Mouse (Mus musculus) MEL (cell line): ENCODE results near the gene Telo2. TPM values are rescaled to one million over a fixed set of nuclear protein-coding genes. Genes with fewer than 3 reads are reported as not detected.

Experiments
- DNase-seq: peaks from one replicate; pipeline ENCODE4 v3.0.0; 2011; ENCODE audit warnings: low read depth, low spot score
- H3K27ac ChIP-seq: 2 replicates; pipeline ENCODE4 v1.5.1; 2012; ENCODE audit warnings: low read depth, mild to moderate bottlenecking, control low read depth, low read length, moderate library complexity; ENCODE audit not compliant: control insufficient read depth
- H3K27me3 ChIP-seq, 2 experiments: fragments of 150-350 bp in 1 of 2; sonication (generic) in 1 of 2; 2 replicates each; pipeline ENCODE4 v1.6.1; 2012; ENCODE audit warnings: low read length in 2 of 2, mild to moderate bottlenecking in 2 of 2, improper control_type of control experiment in 1 of 2, moderate library complexity in 1 of 2; ENCODE audit not compliant: insufficient read depth in 2 of 2, control insufficient read depth in 1 of 2
- H3K36me3 ChIP-seq, 2 experiments: 2 replicates each; pipeline ENCODE4 v1.6.1; 2012 to 2014; ENCODE audit warnings: low read length in 2 of 2, improper control_type of control experiment in 1 of 2, inconsistent platforms in 1 of 2, mild to moderate bottlenecking in 1 of 2; ENCODE audit not compliant: insufficient read depth in 2 of 2, control insufficient read depth in 1 of 2
- H3K4me1 ChIP-seq, 2 experiments: fragments of 150-350 bp in 1 of 2; sonication (generic) in 1 of 2; 2 replicates each; pipeline ENCODE4 v1.6.1; 2012; ENCODE audit warnings: low read length in 2 of 2, improper control_type of control experiment in 1 of 2, mild to moderate bottlenecking in 1 of 2; ENCODE audit not compliant: insufficient read depth in 2 of 2, control insufficient read depth in 1 of 2
- H3K4me3 ChIP-seq, 2 experiments: fragments of 150-350 bp in 1 of 2; sonication (generic) in 1 of 2; 2 replicates each; pipeline ENCODE4 v1.5.1; 2012; ENCODE audit warnings: low read depth in 2 of 2, low read length in 2 of 2, mild to moderate bottlenecking in 2 of 2, moderate library complexity in 2 of 2, control low read depth in 1 of 2, improper control_type of control experiment in 1 of 2; ENCODE audit not compliant: control insufficient read depth in 1 of 2, insufficient read depth in 1 of 2
- H3K79me2 ChIP-seq: 2 replicates; pipeline ENCODE4 v1.6.1; 2012; ENCODE audit warnings: mild to moderate bottlenecking, low read length, moderate library complexity; ENCODE audit not compliant: control insufficient read depth, poor library complexity, insufficient read depth
- H3K9ac ChIP-seq: 2 replicates; pipeline ENCODE4 v1.6.1; 2012; ENCODE audit warnings: low read depth, mild to moderate bottlenecking, control low read depth, low read length, moderate library complexity; ENCODE audit not compliant: control insufficient read depth, poor library complexity, severe bottlenecking
- H3K9me3 ChIP-seq: fragments of 150-350 bp; sonication (generic); replicated peaks from 2 replicates; pipeline ENCODE4 v1.6.1; 2012; ENCODE audit warnings: mild to moderate bottlenecking, low read length, improper control_type of control experiment, moderate library complexity; ENCODE audit not compliant: insufficient read depth
- BHLHE40 ChIP-seq: IDR thresholded peaks from 2 replicates; pipeline ENCODE4 v1.6.1; 2012; ENCODE audit warnings: low read depth, mild to moderate bottlenecking, inconsistent platforms, low read length, improper control_type of control experiment, borderline replicate concordance
- CHD1 ChIP-seq: IDR thresholded peaks from 2 replicates; pipeline ENCODE4 v1.6.1; 2012; ENCODE audit warnings: low read depth, mild to moderate bottlenecking, inconsistent platforms, low read length, improper control_type of control experiment
- CHD2 ChIP-seq: IDR thresholded peaks from 2 replicates; pipeline ENCODE4 v1.6.1; 2011; ENCODE audit warnings: low read length, improper control_type of control experiment
- CTCF ChIP-seq, 3 experiments: IDR thresholded peaks in 2 of 3; conservative IDR thresholded peaks in 1 of 3; 2 replicates each; pipeline ENCODE4 v1.5.1; 2011 to 2012; ENCODE audit warnings: low read length in 3 of 3, low read depth in 2 of 3, mild to moderate bottlenecking in 2 of 3, improper control_type of control experiment in 1 of 3, inconsistent platforms in 1 of 3, mixed read lengths in 1 of 3, moderate library complexity in 1 of 3; ENCODE audit not compliant: control insufficient read depth in 1 of 3, insufficient read depth in 1 of 3, poor library complexity in 1 of 3, severe bottlenecking in 1 of 3
- E2F4 ChIP-seq: IDR thresholded peaks from 2 replicates; pipeline ENCODE4 v1.6.1; 2011; ENCODE audit warnings: low read depth, low read length, improper control_type of control experiment, borderline replicate concordance
- ELF1 ChIP-seq: IDR thresholded peaks from 2 replicates; pipeline ENCODE4 v1.6.1; 2014; ENCODE audit warnings: low read depth, mild to moderate bottlenecking, inconsistent platforms, low read length, improper control_type of control experiment, moderate library complexity
- EP300 ChIP-seq, 2 experiments: IDR thresholded peaks; 2 replicates each; pipeline ENCODE4 v1.6.1; 2011; ENCODE audit warnings: improper control_type of control experiment in 2 of 2, low read length in 2 of 2, low read depth in 1 of 2, mild to moderate bottlenecking in 1 of 2
- ETS1 ChIP-seq: IDR thresholded peaks from 2 replicates; pipeline ENCODE4 v1.6.1; 2012; ENCODE audit warnings: low read depth, mild to moderate bottlenecking, inconsistent platforms, low read length, improper control_type of control experiment, moderate library complexity
- GATA1 ChIP-seq: IDR thresholded peaks from 2 replicates; pipeline ENCODE4 v1.6.1; 2011; ENCODE audit warnings: low read depth, low read length, improper control_type of control experiment
- HCFC1 ChIP-seq: IDR thresholded peaks from 2 replicates; pipeline ENCODE4 v1.6.1; 2012; ENCODE audit warnings: low read depth, mild to moderate bottlenecking, inconsistent platforms, low read length, improper control_type of control experiment, moderate library complexity
- KAT2A ChIP-seq: conservative IDR thresholded peaks from 2 replicates; pipeline ENCODE4 v1.6.1; 2012; ENCODE audit warnings: low read depth, low read length, improper control_type of control experiment, inconsistent platforms
- MAZ ChIP-seq: IDR thresholded peaks from 2 replicates; pipeline ENCODE4 v1.6.1; 2012; ENCODE audit warnings: low read depth, mild to moderate bottlenecking, inconsistent platforms, low read length, improper control_type of control experiment
- MEF2A ChIP-seq: IDR thresholded peaks from 2 replicates; pipeline ENCODE4 v1.6.1; 2014; ENCODE audit warnings: low read depth, mild to moderate bottlenecking, inconsistent platforms, low read length, improper control_type of control experiment; ENCODE audit not compliant: poor library complexity, insufficient replicate concordance, severe bottlenecking; ENCODE audit errors: extremely low read depth
- MYB ChIP-seq: IDR thresholded peaks from 2 replicates; pipeline ENCODE4 v1.6.1; 2011; ENCODE audit warnings: mild to moderate bottlenecking, low read depth, low read length, improper control_type of control experiment
- MYC ChIP-seq: IDR thresholded peaks from 2 replicates; pipeline ENCODE4 v1.6.1; 2011; ENCODE audit warnings: low read depth, mild to moderate bottlenecking, low read length, improper control_type of control experiment, moderate library complexity
- NELFE ChIP-seq: IDR thresholded peaks from 2 replicates; pipeline ENCODE4 v1.6.1; 2011; ENCODE audit warnings: low read depth, low read length, improper control_type of control experiment
- POLR2A ChIP-seq, 2 experiments: IDR thresholded peaks; 2 replicates each; pipeline ENCODE4 v1.6.1; 2011 to 2012; ENCODE audit warnings: low read length in 2 of 2, mild to moderate bottlenecking in 2 of 2, control low read depth in 1 of 2, improper control_type of control experiment in 1 of 2, low read depth in 1 of 2, moderate library complexity in 1 of 2; ENCODE audit not compliant: control insufficient read depth in 1 of 2, insufficient read depth in 1 of 2, poor library complexity in 1 of 2
- POLR2AphosphoS2 ChIP-seq: IDR thresholded peaks from 2 replicates; pipeline ENCODE4 v1.6.1; 2011; ENCODE audit warnings: low read length, improper control_type of control experiment
- POLR2AphosphoS5 ChIP-seq: IDR thresholded peaks from 2 replicates; pipeline ENCODE4 v1.6.1; 2012; ENCODE audit warnings: low read depth, borderline replicate concordance, mild to moderate bottlenecking, inconsistent platforms, low read length, moderate library complexity, mixed read lengths
- RAD21 ChIP-seq: IDR thresholded peaks from 2 replicates; pipeline ENCODE4 v1.6.1; 2011; ENCODE audit warnings: mild to moderate bottlenecking, low read depth, low read length, improper control_type of control experiment
- SMC3 ChIP-seq: IDR thresholded peaks from 2 replicates; pipeline ENCODE4 v1.6.1; 2011; ENCODE audit warnings: low read depth, low read length, improper control_type of control experiment
- TAL1 ChIP-seq: IDR thresholded peaks from 2 replicates; pipeline ENCODE4 v1.6.1; 2012; ENCODE audit warnings: mild to moderate bottlenecking, inconsistent platforms, low read length, moderate library complexity, mixed read lengths
- TBP ChIP-seq: IDR thresholded peaks from 2 replicates; pipeline ENCODE4 v1.8.0; 2011; ENCODE audit warnings: low read depth, low read length, improper control_type of control experiment
- TCF12 ChIP-seq: IDR thresholded peaks from 2 replicates; pipeline ENCODE4 v1.6.1; 2014; ENCODE audit warnings: low read depth, mild to moderate bottlenecking, inconsistent platforms, low read length, improper control_type of control experiment, moderate library complexity
- USF1 ChIP-seq: IDR thresholded peaks from 2 replicates; pipeline ENCODE4 v1.6.1; 2014; ENCODE audit warnings: low read depth, mild to moderate bottlenecking, inconsistent platforms, low read length, improper control_type of control experiment, moderate library complexity
- USF2 ChIP-seq, 2 experiments: IDR thresholded peaks; 2 replicates each; pipeline ENCODE4 v1.6.1; 2011 to 2012; ENCODE audit warnings: improper control_type of control experiment in 2 of 2, low read length in 2 of 2, borderline replicate concordance in 1 of 2, inconsistent platforms in 1 of 2, low read depth in 1 of 2, mild to moderate bottlenecking in 1 of 2; ENCODE audit not compliant: insufficient read depth in 1 of 2
- ZKSCAN1 ChIP-seq: IDR thresholded peaks from 2 replicates; pipeline ENCODE4 v1.6.1; 2012; ENCODE audit warnings: low read depth, mild to moderate bottlenecking, inconsistent platforms, low read length, improper control_type of control experiment, moderate library complexity
- ZMIZ1 ChIP-seq: IDR thresholded peaks from 2 replicates; pipeline ENCODE4 v1.6.1; 2012; ENCODE audit warnings: low read depth, mild to moderate bottlenecking, inconsistent platforms, low read length, improper control_type of control experiment, moderate library complexity
- polyA plus RNA-seq, 2 experiments: library from polyadenylated mRNA; stranded (reverse) in 1 of 2; unstranded in 1 of 2; fragments of >175 nt in 1 of 2; fragments of >200 nt in 1 of 2; gene quantifications; 2 replicates each; pipeline versions ENCODE4 v1.2.1 to v1.2.4; 2012; ENCODE audit warnings: low replicate concordance in 2 of 2, low read depth in 1 of 2; ENCODE audit not compliant: insufficient read length in 2 of 2, insufficient read depth in 1 of 2, missing spikeins in 1 of 2
- total RNA-seq: library from RNA; depleted of rRNA; stranded (reverse); fragments of 300-350 nt; gene quantifications from 2 replicates; pipeline ENCODE4 v1.2.3, GENCODE M21; 2012

Telo2 gene
- total and polyA plus RNA-seq, 3 experiments, result 20.0 to 20.9 TPM; not detected in 1

DNA sequence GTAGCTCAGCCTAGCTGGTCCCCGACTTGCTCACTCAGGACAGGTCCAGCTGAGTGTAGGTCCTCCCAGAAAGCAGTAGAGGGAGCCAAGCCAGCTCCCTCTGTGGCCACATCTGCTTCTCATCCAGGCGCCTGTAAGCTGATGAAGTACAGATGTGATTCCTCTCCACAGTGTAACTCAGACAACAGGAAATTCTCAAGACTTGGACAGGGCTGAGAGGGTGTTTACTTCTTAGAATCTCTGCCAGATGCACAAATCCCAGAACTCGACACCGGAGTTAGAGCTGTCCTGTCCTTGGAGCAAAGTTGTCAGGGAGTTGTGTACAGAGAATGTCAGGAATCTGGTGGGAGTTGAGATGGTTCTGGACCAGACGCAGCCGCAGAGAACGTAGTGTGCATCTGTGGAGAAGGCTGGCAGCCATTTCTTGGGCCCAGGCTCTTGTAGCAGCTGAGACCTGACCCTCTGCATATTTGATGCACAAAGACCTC, 32.3 kb downstream of the Telo2 start, which contains the start of gene Tmem204:
TSS of gene Tmem204 (minus strand) at position 148 of the 488 bp plus-strand sequence.
- Histone ChIP-seq H3K27ac (no peak within 1 kb of the TSS), H3K4me1 (no peaks in the 10 kb centered on the region), H3K4me3 (no peak within 1 kb of the TSS), H3K79me2 (no peaks in the 10 kb centered on the region), H3K36me3 (no peaks in the 10 kb centered on the region), H3K9me3 (no peaks in the 10 kb centered on the region), H3K27me3 (no peaks in the 10 kb centered on the region), H3K9ac (no peak within 1 kb of the TSS)
- no peak for DNase-seq
- TF ChIP-seq MYC, result no peak
- no peak for TF ChIP-seq RAD21
- TF ChIP-seq BHLHE40, result no peak
- TF ChIP-seq TCF12, result no peak
- TF ChIP-seq GATA1, result no peak
- TF ChIP-seq NELFE, result no peak
- no peak for TF ChIP-seq ZMIZ1
- TF ChIP-seq HCFC1, result no peak
- no peak for TF ChIP-seq POLR2AphosphoS2
- no peak for TF ChIP-seq CHD2
- no peak for TF ChIP-seq SMC3
- TF ChIP-seq ETS1, result no peak
- TF ChIP-seq TBP, result no peak
- no peak for TF ChIP-seq E2F4
- TF ChIP-seq MYB, result no peak
- no peak for TF ChIP-seq POLR2AphosphoS5
- TF ChIP-seq KAT2A, result no peak
- TF ChIP-seq CHD1, result no peak

DNA sequence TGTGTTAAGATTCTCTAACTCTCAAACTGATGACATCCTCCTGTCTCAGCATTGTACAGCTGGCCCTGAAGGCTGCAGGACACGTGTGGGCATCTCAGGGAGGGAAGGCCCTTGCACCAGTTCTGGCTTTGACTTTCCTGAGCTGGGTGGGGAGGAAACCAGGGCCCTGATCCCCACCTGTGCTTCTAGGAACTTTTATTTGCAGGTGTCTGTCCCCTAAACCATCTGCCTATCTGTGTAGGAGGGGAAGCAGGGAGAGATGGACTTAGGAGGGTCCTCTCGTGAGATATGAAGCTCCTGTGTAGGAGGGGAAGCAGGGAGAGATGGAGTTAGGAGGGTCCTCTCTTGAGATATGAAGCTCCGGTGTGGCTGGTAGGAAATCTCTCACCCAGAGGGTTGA, 32.9 kb downstream of the Telo2 start:
- Histone ChIP-seq H3K9ac (no peak overlapping the region), H3K27ac (no peak overlapping the region), H3K4me1 (no peaks in the 10 kb centered on the region), H3K9me3 (no peaks in the 10 kb centered on the region), H3K4me3 (no peak overlapping the region), H3K36me3 (no peaks in the 10 kb centered on the region), H3K27me3 (no peaks in the 10 kb centered on the region), H3K79me2 (no peaks in the 10 kb centered on the region)
- no peak for DNase-seq
- TF ChIP-seq ETS1, result no peak
- TF ChIP-seq USF1, result no peak
- TF ChIP-seq EP300 (IDR thresholded peaks at IDR 0.05; ENCODE audit: low read depth in 1 of 2, low read length in 2 of 2), result no peak
- no peak for TF ChIP-seq MEF2A
- no peak for TF ChIP-seq TCF12
- TF ChIP-seq POLR2AphosphoS5, result no peak
- no peak for TF ChIP-seq NELFE
- no peak for TF ChIP-seq E2F4
- no peak for TF ChIP-seq POLR2A (IDR thresholded peaks at IDR 0.05; ENCODE audit: control insufficient read depth in 1 of 2, insufficient read depth in 1 of 2, low read depth in 1 of 2, low read length in 2 of 2, poor library complexity in 1 of 2)
- no peak for TF ChIP-seq MAZ
- no peak for TF ChIP-seq ZKSCAN1
- no peak for TF ChIP-seq CTCF (IDR thresholded peaks at IDR 0.05 in 2 of 3, conservative IDR thresholded peaks at IDR 0.05 in 1 of 3; ENCODE audit: control insufficient read depth in 1 of 3, insufficient read depth in 1 of 3, low read depth in 2 of 3, low read length in 3 of 3, poor library complexity in 1 of 3, severe bottlenecking in 1 of 3)
- no peak for TF ChIP-seq USF2 (IDR thresholded peaks at IDR 0.05; ENCODE audit: borderline replicate concordance in 1 of 2, insufficient read depth in 1 of 2, low read depth in 1 of 2, low read length in 2 of 2)
- no peak for TF ChIP-seq ZMIZ1
- TF ChIP-seq ELF1, result no peak
- no peak for TF ChIP-seq KAT2A
- TF ChIP-seq MYB, result no peak
- TF ChIP-seq TAL1, result no peak
